In genomic region chr11:117231551-117231950, GRCm38 (mm10) we compare ENCODE assay signal across 7 mouse cellular contexts. TPM values are rescaled to one million over a fixed set of nuclear protein-coding genes. Genes with fewer than 3 reads are reported as not detected.
DNase-seq lines count a peak whose midpoint lies in the region; ATAC-seq lines count a peak whose summit lies in the region.

No protein-coding gene starts in this region.

- H3K9ac ChIP-seq in embryonic facial prominence, embryonic 14.5 days (ENCODE audit: low read depth, low read length) = peak overlapping the region; percentile 60
- peak overlapping the region; percentile 37; the same call in 1 of the 2 replicates for H3K9ac ChIP-seq in limb, embryonic 15.5 days

- H3K4me3 ChIP-seq in embryonic facial prominence, embryonic 14.5 days (ENCODE audit: low read depth, low read length) = peak overlapping the region; percentile 45
- H3K4me3 ChIP-seq in limb, embryonic 15.5 days = peak overlapping the region; percentile 43

- 39% methylated on average over 11 of the region's 11 CpGs for WGBS in embryonic facial prominence, embryonic 14.5 days
- 41% methylated on average over 11 of the region's 11 CpGs for WGBS in limb, embryonic 15.5 days

- peaks cover 44% of the 10 kb centered on the region for H3K4me1 ChIP-seq in embryonic facial prominence, embryonic 14.5 days (ENCODE audit: control insufficient read depth, insufficient read depth, low read length)
- H3K4me1 ChIP-seq in limb, embryonic 15.5 days = peaks cover 54% of the 10 kb centered on the region

- peak overlapping the region; percentile 87 for H3K27ac ChIP-seq in embryonic facial prominence, embryonic 14.5 days (replicated peaks; ENCODE audit: low read depth, low read length)
- H3K27ac ChIP-seq in limb, embryonic 15.5 days = peak overlapping the region; percentile 85

- no peaks in the 10 kb centered on the region for H3K36me3 ChIP-seq in embryonic facial prominence, embryonic 14.5 days (ENCODE audit: control insufficient read depth, insufficient read depth, low read length)
- no peaks in the 10 kb centered on the region for H3K36me3 ChIP-seq in limb, embryonic 15.5 days

- no peak for ATAC-seq in embryonic facial prominence, embryonic 14.5 days (ENCODE audit: low read depth)
- ATAC-seq in limb, embryonic 15.5 days (ENCODE audit: insufficient number of reproducible peaks, low FRiP score, low TSS enrichment, low read depth) = no peak

- DNase-seq in adrenal gland, postnatal 10 days = peak; percentile 69
- peak; percentile 60 for DNase-seq in embryonic facial prominence, embryonic 14.5 days (ENCODE audit: low spot score)
- peak; percentile 74 for DNase-seq in heart, postnatal 4 days
- DNase-seq in layer of hippocampus, postnatal 14 days (ENCODE audit: low spot score in 2 of 2) = no peak
- DNase-seq in thymus, postnatal 14 days = no peak
- DNase-seq in thymus, postnatal 0 days (ENCODE audit: low spot score) = no peak

- no peaks in the 10 kb centered on the region for H3K27me3 ChIP-seq in embryonic facial prominence, embryonic 14.5 days (replicated peaks; ENCODE audit: control insufficient read depth, insufficient read depth, low read length)
- no peaks in the 10 kb centered on the region for H3K27me3 ChIP-seq in limb, embryonic 15.5 days

- H3K9me3 ChIP-seq in embryonic facial prominence, embryonic 14.5 days (ENCODE audit: control insufficient read depth, low read length) = no peaks in the 10 kb centered on the region
- no peaks in the 10 kb centered on the region for H3K9me3 ChIP-seq in limb, embryonic 15.5 days

- peak overlapping the region; percentile 71 for H3K4me2 ChIP-seq in embryonic facial prominence, embryonic 14.5 days (ENCODE audit: low read depth, low read length)
- H3K4me2 ChIP-seq in limb, embryonic 15.5 days = peak overlapping the region; percentile 54

RNA-seq across cellular contexts. Expression of gene Sept9, which starts 32.1 kb away (rescaled TPM):
- total RNA-seq in adrenal gland, postnatal 10 days (2021) = 100 to 1,000 TPM; 115 to 146 TPM
- 115 and 138 TPM in 2 replicates for polyA plus RNA-seq in embryonic facial prominence, embryonic 14.5 days (2014; fragmentation: Nextera tagmentation; extraction: Ambion mirVana)
- total RNA-seq in heart, postnatal 4 days (2021) = 10 to 100 TPM; 76.7 to 77.4 TPM
- polyA plus RNA-seq in limb, embryonic 15.5 days (2015; fragmentation: Nextera tagmentation; extraction: Ambion mirVana) = 135 and 139 TPM in 2 replicates
- 10 to 100 TPM; 91.7 to 93.9 TPM for total RNA-seq in layer of hippocampus, postnatal 14 days (2021)
- 220 and 222 TPM in 2 replicates for polyA plus RNA-seq in thymus, postnatal 0 days (2015; fragmentation: Nextera tagmentation; extraction: Ambion mirVana)

Comparison
In these comparisons a context has a peak if more than half of its experiments do, and no peak if none do; other contexts are left out.
1. DNase-seq: peak in adrenal gland, postnatal 10 days (single experiment), embryonic facial prominence, embryonic 14.5 days (single experiment) and heart, postnatal 4 days (single experiment); none in layer of hippocampus, postnatal 14 days (0 of 2), thymus, postnatal 14 days (single experiment) and thymus, postnatal 0 days (single experiment).